Mouse (Mus musculus): Measurements from ENCODE around the gene Arsg.

Arsg gene

GRCm38 (mm10) chr11:109549599-109550290 is 76.6 kb downstream of the Arsg start:
- peak; percentile 91 for DNase-seq

- DNase-seq: no peak
Measured at GRCm38 (mm10) chr11:109553921-109554320, 80.7 kb downstream of the Arsg start.

GRCm38 (mm10) chr11:109554443-109554842 is 81.3 kb downstream of the Arsg start:
- peak; percentile 30 for DNase-seq

GRCm38 (mm10) chr11:109556130-109556529 is 83.0 kb downstream of the Arsg start:
- peak; percentile 75 for DNase-seq

- peak; percentile 89 for DNase-seq
Measured at GRCm38 (mm10) chr11:109557419-109557818, 84.2 kb downstream of the Arsg start.

GRCm38 (mm10) chr11:109559241-109559640 is 86.1 kb downstream of the Arsg start:
- no peak for DNase-seq

- peak; percentile 77 for DNase-seq
Measured at GRCm38 (mm10) chr11:109560793-109561257, 87.7 kb downstream of the Arsg start.

GRCm38 (mm10) chr11:109561445-109561844 is 88.3 kb downstream of the Arsg start:
- DNase-seq: no peak

- DNase-seq: no peak
Measured at GRCm38 (mm10) chr11:109563708-109564107, 90.5 kb downstream of the Arsg start.

- DNase-seq: no peak
Measured at GRCm38 (mm10) chr11:109564466-109565214, 91.5 kb downstream of the Arsg start.

GRCm38 (mm10) chr11:109569007-109569618 is 95.9 kb downstream of the Arsg start:
- DNase-seq: no peak

- no peak for DNase-seq
Measured at GRCm38 (mm10) chr11:109569809-109570208, 96.6 kb downstream of the Arsg start.

GRCm38 (mm10) chr11:109572051-109572450 is 98.9 kb downstream of the Arsg start:
- DNase-seq: no peak

GRCm38 (mm10) chr11:109574604-109575003 is 101.4 kb downstream of the Arsg start:
- no peak for DNase-seq

- DNase-seq: no peak
Measured at GRCm38 (mm10) chr11:109575832-109576231, 102.7 kb downstream of the Arsg start.

- DNase-seq: no peak
Measured at GRCm38 (mm10) chr11:109578536-109578935, 105.4 kb downstream of the Arsg start.

GRCm38 (mm10) chr11:109579999-109580398 is 106.8 kb downstream of the Arsg start:
- no peak for DNase-seq

GRCm38 (mm10) chr11:109583986-109584385 is 110.8 kb downstream of the Arsg start:
- DNase-seq: peak; percentile 42

- peak; percentile 82 for DNase-seq
Measured at GRCm38 (mm10) chr11:109584843-109585713, 111.9 kb downstream of the Arsg start.

- DNase-seq: no peak
Measured at GRCm38 (mm10) chr11:109586424-109586823, 113.2 kb downstream of the Arsg start.

GRCm38 (mm10) chr11:109587019-109587418 is 113.8 kb downstream of the Arsg start:
- peak; percentile 83 for DNase-seq

GRCm38 (mm10) chr11:109587638-109588374 is 114.6 kb downstream of the Arsg start:
- peak; percentile 87 for DNase-seq
